Mouse (Mus musculus) neural tube, embryonic 10.5 days (tissue): Measurements from ENCODE around the gene Spocd1.
"Not testable (repeated sequence)": the region's sequence is repeated elsewhere in the genome, so short reads cannot be mapped to it uniquely, and the experiment has no call there.

ENCODE experiments used
- DNase-seq: peaks from one replicate; pipeline ENCODE4 v3.0.0-alpha.2; 2017; ENCODE audit warnings: low spot score; ENCODE audit errors: extremely low spot score

Gene Spocd1

GRCm38 (mm10) chr4:129928949-129929348, at the start of gene Spocd1:
Gene Spocd1 (plus strand): TSS chr4:129929249.
- no peak for DNase-seq

- no peak for DNase-seq
Measured at GRCm38 (mm10) chr4:129880615-129881014, 48.4 kb upstream of the Spocd1 start.

- no peak for DNase-seq
Measured at GRCm38 (mm10) chr4:129881661-129882060, 47.4 kb upstream of the Spocd1 start.

- no peak for DNase-seq
Measured at GRCm38 (mm10) chr4:129882555-129883293, 46.3 kb upstream of the Spocd1 start.

GRCm38 (mm10) chr4:129884041-129884930, 44.8 kb upstream of the Spocd1 start:
- DNase-seq: no peak

GRCm38 (mm10) chr4:129889661-129890060, 39.4 kb upstream of the Spocd1 start:
- no peak for DNase-seq

GRCm38 (mm10) chr4:129890094-129890493, 39.0 kb upstream of the Spocd1 start:
- DNase-seq: no peak

- no peak for DNase-seq
Measured at GRCm38 (mm10) chr4:129894861-129895260, 34.2 kb upstream of the Spocd1 start.

- DNase-seq: not testable (repeated sequence)
Measured at GRCm38 (mm10) chr4:129898815-129899214, 30.2 kb upstream of the Spocd1 start.

GRCm38 (mm10) chr4:129902394-129902793, 26.7 kb upstream of the Spocd1 start:
- no peak for DNase-seq

GRCm38 (mm10) chr4:129903577-129903976, 25.5 kb upstream of the Spocd1 start:
- DNase-seq: no peak

GRCm38 (mm10) chr4:129905032-129905431, 24.0 kb upstream of the Spocd1 start:
- no peak for DNase-seq

- DNase-seq: no peak
Measured at GRCm38 (mm10) chr4:129906016-129906415, 23.0 kb upstream of the Spocd1 start.

GRCm38 (mm10) chr4:129908836-129909235, 20.2 kb upstream of the Spocd1 start:
- no peak for DNase-seq

GRCm38 (mm10) chr4:129909261-129909731, 19.8 kb upstream of the Spocd1 start:
- no peak for DNase-seq

- DNase-seq: no peak
Measured at GRCm38 (mm10) chr4:129912998-129913397, 16.1 kb upstream of the Spocd1 start.

- no peak for DNase-seq
Measured at GRCm38 (mm10) chr4:129913761-129914644, 15.0 kb upstream of the Spocd1 start.

- no peak for DNase-seq
Measured at GRCm38 (mm10) chr4:129914686-129915085, 14.4 kb upstream of the Spocd1 start.

- no peak for DNase-seq
Measured at GRCm38 (mm10) chr4:129915349-129915988, 13.6 kb upstream of the Spocd1 start.

- DNase-seq: no peak
Measured at GRCm38 (mm10) chr4:129916159-129916558, 12.9 kb upstream of the Spocd1 start.
